Mouse (Mus musculus): ENCODE measurements around the gene Prr12.
"Not testable (repeated sequence)": the region's sequence is repeated elsewhere in the genome, so short reads cannot be mapped to it uniquely, and the experiment has no call there.

The Prr12 gene

DNA sequence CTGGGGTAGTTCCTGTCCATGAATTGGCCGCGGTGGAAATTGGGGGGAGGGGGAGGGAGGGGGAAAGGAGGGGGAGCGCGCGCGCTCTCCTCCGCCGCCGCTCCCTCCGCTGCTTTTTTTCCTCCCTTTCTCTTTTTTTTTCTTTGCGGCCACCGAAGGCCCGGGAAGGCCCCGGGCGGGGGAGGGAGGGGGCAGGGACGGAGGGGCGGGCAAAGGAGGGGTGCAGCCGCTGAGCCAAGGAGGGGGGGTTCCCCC, at the start of gene Prr12:
Gene Prr12 (minus strand): TSS at position 20 of the 255 bp plus-strand sequence.
- no peak for DNase-seq (ENCODE audit: low spot score in 2 of 2)

DNA sequence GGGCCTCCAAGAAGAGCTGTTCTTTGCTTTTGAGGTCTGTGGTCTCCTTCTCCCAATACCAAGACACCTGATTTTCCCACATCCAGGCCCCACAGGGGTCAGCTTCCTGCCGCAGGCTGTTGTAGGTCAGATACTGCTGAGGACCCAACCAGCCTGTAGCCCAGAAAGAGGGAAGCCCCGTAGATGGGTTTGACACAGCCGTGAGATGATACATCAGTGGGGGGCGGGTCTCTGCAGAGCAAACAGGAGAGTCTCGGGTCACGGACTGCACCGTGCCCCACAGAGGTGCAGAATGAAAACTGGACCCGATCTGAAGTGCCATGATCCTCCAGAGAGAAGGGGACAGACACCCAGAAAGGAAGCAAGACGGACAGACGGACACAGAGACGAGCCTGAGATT, 49.8 kb upstream of the Prr12 start:
- DNase-seq (ENCODE audit: low spot score in 2 of 2): no peak

DNA sequence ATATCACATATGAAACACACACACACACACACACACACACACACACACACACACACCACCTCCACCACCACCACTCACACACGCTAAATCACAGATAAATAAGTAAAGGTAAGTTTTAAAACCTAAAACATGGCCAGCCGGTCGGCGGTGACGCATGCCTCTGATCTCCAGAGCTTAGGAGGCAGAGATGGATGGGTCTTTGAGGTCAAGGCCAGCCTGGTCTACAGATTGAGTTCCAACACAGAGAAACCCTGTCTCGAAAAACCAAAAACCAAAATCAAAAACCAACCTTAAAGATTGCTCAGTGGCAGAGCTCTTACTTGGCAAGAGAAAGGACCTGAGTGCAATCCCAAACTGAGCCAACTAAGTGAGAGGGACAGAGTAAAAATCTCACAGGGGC, 47.4 kb upstream of the Prr12 start:
- DNase-seq (ENCODE audit: low spot score in 2 of 2): no peak

DNA sequence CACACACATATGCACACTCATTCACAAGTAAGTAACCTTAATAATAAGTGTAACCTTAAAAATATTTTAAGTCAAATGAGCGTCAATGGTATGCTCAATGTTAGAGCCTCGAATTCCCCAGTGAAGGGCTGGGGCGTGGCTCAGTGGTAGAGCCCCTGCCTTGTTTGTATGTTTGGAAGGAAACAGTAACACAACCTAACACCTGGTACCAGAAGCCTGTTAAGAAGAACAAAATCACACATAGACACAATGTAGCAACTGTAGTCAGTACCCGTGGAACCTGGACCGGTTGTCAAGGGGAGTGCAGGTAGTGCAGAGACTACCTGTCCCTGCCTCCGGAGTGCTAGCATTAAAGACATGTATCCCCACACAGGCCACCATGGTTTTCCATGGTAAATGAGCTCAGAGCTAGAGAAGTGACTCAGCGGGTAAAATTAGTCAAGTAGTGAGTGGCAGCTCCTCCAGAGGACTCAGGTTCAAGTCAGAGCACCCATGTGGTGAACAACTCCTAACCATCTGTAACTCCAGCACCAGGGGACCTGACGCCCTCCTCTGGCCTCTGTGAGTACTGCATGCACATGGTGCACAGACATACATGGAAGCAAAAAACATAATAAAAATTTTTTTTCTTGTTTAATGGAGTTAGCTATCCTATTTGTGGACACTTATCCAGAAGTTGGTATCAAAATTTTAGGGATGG, 46.0 kb upstream of the Prr12 start:
- no peak for DNase-seq (ENCODE audit: low spot score in 2 of 2)

DNA sequence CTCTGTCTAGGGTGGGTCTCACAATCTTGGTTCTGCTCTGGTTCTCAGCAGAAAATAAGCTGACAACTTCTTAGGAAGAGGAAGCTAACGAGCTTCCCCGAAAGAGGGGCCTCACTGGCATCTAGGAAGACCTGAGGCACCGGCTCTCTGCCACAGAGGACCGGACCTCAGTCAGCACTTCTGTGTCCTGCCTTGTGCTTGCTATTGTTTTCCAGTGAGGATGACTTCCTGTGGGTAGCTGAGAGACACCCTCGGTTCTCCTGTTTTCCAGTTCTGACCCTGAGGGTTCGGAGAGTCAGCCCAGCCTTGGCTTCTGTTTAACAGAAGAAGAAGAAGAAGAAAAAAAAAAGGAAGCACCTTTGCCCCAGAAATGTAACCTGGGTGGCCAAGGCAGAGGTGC, 44.8 kb upstream of the Prr12 start:
- no peak for DNase-seq (ENCODE audit: low spot score in 2 of 2)

DNA sequence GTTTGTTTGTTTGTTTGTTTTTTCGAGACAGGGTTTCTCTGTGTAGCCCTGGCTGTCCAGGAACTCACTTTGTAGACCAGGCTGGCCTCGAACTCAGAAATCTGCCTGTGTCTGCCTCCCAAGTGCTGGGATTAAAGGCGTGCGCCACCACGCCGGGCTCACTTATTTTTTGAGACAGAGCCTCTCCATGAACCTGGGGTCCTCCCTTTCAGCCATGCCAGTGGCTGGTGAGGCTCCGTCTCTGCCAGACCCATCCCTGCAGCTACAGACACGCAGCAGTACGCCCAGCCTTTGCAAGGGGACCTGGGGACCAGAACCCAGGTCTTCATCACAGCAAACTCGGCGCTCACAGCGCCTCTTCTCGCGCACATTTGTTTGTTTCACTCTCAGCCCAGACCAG, 43.3 kb upstream of the Prr12 start:
- not testable (repeated sequence) for DNase-seq (ENCODE audit: low spot score in 2 of 2)

DNA sequence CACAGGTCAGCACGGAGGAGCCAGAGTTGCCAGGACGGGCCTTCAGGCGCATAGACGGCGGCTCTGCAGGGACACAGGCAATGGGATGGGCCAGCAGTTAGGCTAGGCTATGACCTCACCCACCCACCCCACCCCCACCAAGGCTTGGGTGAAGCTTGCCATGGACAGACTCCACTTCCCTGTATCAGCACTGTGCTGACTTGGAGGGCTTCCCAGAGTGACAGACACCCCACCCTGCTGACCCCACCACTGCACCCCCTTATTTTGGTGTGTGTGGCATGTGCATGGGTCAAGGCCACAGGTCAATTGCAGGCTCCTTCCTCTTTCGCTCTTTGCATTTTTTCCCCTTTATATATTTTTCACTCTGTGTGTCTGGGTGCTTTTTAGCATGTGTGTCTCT, 42.7 kb upstream of the Prr12 start:
- DNase-seq (ENCODE audit: low spot score in 2 of 2): no peak

DNA sequence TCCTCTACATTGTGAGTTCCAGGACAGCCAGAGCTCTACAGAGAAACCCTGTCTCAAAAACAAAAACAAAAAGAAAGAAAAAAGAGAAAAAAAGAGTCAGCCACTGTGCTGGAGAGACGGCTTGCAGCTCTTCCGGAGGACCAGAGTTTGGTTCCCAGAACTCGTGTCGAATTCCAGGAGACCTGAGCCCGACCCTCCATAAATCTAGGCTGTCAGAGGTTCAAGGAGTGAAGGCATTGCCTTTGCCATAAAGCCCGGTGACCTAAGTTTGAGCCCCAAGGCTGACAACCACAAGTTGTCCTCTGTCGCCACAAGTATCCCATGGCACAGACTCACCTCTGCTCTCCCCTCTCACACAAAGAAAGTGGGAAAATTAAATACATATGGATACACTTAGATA, 41.4 kb upstream of the Prr12 start:
- no peak for DNase-seq (ENCODE audit: low spot score in 2 of 2)

DNA sequence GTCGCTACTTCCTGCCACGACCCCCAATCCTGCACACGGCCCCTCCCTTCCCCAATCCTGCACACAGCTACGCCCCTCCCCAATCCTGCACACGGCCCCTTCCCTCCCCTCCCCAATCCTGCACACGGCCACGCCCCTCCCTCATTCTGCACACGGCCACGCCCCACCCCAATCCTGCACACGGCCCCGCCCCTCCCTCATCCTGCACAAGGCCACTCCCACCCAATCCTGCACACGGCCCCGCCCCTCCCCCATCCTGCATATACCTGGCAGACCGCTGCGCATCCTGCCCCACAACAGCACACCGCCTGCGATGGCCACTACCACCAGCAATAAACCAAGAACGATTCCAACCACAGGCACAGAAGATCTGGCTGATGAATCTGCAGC, 40.8 kb upstream of the Prr12 start:
- no peak for DNase-seq (ENCODE audit: low spot score in 2 of 2)

DNA sequence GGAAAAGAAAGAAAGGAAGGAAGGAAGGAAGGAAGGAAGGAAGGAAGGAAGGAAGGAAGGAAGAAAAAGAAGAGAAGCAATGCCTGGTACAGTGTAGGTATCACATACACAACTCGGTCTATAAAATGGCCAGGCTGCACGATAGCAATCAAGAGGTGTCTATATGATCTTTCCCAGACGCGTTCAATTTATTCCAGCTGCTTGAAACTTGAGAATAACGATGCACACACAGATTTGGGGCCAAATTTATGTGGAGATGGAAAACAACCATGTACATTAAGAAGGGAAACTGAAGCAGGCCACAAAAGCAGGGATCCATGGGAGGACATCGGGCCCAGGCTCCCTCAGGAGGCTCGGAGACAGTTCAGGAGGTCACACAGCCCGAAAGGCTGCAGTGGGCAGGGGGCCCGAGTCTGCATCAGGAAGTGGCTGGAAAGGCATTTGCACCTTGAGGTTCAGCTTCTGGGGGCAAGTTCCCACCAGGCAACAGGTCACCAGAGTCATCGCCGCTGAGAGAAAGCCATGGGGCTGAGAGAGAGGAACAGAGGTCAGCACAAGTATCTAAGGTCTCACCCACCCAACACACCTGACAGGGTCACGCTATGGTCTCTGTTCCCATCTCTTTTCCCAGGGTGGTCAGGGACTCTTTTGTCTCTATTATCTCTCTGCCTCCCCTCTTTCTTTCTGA, 40.3 kb upstream of the Prr12 start:
- no peak for DNase-seq (ENCODE audit: low spot score in 2 of 2)

DNA sequence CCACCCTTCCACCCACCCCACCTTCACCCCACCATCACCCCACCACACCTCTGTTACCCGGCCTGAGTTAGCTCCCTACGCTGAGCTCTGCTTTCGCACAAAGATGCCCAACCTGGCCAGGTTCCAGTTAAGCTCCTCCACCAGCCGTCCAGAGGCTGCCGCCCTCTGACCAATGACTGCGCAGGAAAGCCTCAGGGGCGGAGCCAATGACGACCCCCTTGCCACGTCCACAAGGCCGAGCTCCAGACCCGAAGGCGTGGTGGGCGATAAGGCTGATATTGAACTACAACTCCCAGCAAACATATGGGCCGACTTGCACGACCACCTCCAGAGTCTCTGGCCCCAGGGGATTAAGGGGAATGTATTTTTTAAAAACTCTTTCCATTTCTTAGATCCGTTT, 39.4 kb upstream of the Prr12 start, which contains the start of gene Rcn3:
Gene Rcn3 (minus strand): TSS at position 174 of the 400 bp plus-strand sequence.
- DNase-seq (ENCODE audit: low spot score in 2 of 2): no peak

DNA sequence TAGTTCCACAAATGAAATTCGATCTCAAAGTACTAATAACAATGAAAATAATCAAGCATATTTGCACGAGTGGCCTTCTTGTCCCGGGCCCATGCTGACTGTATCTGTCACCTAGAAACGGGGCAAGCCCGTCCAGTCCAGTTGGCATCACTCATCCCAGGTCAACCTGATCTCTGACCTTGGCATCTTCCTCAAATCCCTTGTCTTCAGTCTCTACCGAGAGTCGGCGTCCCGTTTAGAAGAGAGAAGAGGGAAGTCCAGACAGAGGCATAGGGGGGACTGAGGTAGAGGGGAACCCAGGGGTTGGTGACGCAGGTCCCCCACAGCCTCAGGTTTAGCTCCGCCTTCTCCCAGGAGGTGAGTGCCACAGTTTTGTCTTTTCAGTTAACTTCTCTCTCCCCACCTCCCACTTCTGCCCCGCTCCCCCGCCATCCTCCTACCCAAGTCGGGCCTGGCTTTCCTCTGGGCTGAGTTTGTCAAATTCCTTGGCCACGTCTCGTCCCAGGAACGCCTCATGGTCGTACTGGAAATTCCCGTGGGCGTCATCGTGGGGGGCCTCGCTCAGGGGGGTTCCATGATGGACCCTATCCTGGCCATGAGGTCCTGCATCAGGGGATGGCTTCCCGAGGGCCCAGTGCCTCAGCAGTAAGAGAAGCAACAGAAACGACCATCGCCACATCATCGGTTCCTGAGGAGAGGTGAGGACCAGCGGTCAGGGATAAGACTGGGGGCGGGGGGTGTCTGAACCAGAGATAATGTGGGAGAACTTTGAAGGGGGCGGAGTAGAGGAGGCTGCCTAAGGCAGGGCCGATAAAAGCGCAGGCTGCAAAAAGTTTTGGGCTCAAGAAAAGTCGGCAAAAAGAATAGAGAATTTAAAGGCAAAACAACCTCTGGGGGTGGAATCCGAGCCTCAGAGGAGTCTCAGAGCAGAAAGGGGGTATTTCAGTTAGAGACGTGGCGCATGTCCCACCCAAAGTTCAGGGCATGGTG, 38.6 kb upstream of the Prr12 start:
- DNase-seq (ENCODE audit: low spot score in 2 of 2): no peak

DNA sequence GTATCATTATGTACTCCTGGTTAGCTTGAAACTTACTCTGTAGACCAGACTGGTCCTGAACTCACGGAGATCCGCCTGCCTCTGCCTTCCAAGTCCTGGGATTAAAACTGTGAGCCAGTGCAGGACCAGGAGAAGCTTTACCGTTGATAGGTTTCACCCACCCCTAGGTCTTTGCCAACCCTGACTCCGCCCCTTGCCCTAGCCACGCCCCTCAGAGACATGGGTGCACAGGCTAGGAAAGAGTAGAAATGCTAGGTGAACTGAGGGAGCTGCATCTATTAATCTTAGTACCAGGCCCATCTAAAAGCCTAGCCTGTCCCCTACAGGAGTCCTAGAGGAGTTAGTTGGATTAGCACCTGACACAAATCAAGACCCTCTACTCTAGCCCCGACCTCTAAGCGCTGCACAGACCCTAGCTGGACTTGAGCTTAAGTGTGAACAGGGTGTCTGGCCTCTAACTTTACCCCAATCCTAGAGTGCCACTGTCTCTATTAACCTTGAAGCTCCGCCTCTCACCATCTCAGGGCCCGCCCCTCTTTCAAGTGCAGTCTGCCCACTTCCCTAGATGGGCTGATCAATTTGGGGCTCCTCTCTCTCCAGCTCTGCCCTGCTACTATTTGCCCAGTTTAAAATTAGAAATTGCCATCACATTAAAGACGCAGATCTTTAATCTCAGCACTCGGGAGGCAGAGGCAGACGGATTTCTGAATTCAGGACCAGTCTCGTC, 37.7 kb upstream of the Prr12 start:
- no peak for DNase-seq (ENCODE audit: low spot score in 2 of 2)

DNA sequence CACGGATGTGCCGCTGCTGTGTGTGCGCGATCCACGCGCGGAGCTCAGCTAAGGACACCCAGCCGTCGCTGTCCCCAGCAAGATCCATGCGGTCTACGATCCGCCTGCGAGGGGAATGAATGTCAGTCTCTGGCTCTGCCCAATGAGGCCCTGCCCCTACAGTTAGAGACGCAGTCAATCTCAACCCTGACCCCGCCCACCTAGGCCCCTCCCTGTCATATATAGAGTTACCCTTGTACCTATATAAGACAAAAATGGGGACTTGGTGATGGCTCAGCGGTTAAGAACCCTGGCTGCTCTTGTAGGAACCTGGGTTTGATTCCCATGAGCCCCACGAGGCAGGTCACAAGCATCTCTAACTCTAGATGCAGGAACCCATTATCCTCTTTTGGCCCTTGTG, 35.9 kb upstream of the Prr12 start:
- no peak for DNase-seq (ENCODE audit: low spot score in 2 of 2)

DNA sequence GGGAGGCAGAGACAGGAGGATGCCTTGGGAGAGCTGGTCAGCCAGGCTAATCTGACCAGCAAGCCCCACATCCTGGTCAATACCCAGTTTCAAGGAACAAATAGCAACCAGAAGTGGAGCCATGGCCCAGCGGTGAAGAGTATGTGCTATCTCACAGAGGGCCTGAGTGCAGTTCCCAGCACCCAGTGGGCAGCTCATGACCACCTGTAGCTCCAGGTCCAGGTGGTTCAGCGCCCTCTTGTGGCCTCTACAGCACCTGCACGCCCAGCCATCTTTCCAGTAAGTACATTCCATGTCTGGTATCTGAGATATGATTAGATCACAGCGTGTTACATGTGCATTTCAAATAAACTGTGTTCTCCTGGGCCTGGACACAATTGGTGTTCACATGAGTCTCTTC, 33.4 kb upstream of the Prr12 start:
- DNase-seq (ENCODE audit: low spot score in 2 of 2): no peak

DNA sequence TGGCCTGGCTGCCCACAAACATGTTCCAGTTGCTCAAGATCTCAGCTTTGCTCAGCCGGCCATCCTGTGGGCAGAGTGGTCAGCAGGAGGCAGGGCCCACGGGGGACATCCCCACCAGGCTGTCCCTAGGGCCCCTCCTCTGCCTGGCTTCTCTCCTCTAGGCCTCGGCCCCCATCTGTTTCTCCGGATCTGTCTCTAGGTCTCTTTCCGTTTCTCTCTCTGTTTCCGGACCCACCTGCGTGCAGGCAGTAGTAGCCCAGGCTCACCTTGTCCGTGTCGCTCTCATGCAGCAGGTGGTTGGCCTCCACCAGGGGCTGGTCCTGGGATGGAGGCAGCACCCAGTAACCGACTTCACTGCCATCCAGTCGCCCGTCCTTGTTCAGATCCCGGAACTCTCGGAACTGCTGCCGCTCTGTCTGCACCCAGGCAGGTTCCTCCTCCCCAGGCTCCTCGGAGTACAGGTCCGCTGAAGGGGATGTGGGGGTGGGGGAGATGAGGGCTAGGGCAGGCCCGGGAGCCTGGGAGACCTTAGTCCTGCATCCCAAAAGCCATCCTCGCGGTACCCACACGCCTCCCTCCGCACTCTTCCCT, 30.7 kb upstream of the Prr12 start:
- DNase-seq (ENCODE audit: low spot score in 2 of 2): no peak

DNA sequence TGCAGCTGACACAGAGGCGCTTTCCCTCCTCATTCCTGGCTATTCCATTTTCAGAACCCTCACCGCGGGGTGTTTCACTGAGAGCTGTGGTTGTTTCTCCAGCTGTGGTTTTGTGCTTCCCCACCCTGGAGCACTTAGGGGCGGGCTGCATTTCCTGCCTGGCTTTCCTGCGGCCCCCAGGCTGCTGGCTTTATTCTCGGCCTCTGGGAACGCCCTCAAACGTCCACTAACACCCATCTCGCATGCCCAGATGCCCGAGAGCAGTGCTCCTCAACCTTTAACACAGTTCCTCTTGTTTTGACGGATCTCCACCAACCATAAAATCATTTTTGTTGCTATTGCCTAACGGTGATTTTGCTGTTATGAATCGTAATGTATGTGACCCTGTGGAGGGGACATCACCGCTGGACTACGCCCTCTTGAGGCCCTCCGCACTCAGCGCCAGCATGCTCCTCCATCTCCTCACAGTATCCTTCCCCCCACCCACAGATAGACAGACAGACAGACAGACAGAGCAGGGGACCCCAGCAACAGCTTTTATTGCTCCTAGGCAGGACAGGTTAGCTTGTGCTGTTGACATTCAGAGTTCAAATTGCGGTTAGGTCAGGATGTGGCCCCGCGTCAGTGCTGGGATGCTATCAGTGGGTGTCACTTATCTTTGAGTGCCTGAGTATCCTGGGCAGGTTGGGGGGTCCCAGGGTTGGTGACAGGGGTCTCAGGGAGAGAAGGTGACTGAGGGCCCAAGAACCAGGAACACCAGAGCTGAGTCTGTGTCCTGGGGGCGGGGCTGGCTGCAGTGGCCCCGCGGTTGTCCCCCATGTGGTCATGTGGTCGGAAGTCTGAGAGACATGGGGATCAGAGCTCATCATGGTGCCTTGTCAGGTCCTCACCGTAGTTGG, 30.0 kb upstream of the Prr12 start:
- DNase-seq (ENCODE audit: low spot score in 2 of 2): peak; percentile 81 to 88

DNA sequence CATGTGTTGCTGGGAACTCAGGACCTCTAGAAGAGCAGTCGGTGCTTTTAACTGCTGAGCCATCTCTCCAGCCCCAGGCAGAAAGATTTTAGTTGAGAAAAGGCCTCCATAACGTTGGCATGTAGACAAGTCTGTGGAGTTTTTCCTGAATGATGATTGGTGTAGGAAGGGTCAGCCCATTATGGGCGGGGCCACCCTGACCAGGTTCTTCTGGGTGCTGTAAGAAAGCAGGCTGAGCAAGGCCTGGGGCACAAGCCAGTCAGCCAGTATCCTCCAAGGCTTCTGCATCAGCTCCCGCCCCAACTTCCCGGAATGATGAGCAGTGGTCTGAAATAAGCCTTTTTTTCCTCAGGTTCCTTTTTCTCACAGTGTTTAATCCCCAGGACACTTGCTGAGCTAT, 28.3 kb upstream of the Prr12 start:
- DNase-seq (ENCODE audit: low spot score in 2 of 2): no peak

DNA sequence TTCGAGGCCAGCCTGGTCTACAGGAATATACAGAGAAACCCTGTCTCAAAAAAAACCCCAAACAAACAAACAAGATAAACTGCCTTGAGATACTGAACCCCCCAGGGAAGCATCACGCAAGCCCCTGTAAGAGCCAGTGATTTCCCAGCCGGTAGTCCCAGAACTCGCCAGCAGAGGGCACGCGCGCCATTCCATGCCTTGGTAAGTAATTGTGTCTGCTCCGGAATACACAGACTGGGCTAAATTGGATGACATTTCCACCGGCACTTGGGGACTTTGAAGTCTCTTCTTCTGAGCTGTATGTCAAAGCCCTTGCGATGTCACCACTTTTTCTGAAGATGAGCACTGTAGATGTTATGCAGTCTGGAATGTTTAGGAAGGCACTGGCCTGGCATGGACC, 27.2 kb upstream of the Prr12 start:
- DNase-seq (ENCODE audit: low spot score in 2 of 2): peak; percentile 83 to 89

DNA sequence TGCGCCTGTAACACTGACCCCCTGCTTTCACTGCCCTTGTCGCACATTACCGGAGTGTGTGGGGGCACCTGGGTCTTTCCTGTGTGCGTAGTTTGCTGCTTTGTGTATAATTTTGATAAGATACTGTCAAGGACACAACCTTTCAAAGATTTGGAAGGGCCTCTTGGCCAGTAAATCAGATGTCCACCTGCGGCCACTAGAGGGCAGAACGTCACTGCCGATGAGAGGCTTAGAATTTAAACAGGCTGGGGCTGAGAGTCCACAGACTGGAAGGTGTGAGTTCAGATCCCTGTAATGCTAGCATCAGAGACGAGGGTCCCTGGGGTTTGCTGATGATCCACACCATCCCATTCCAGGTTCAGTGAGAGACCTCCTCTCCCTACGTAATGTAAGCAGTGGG, 25.8 kb upstream of the Prr12 start:
- DNase-seq (ENCODE audit: low spot score in 2 of 2): peak; percentile 69 to 79

DNA sequence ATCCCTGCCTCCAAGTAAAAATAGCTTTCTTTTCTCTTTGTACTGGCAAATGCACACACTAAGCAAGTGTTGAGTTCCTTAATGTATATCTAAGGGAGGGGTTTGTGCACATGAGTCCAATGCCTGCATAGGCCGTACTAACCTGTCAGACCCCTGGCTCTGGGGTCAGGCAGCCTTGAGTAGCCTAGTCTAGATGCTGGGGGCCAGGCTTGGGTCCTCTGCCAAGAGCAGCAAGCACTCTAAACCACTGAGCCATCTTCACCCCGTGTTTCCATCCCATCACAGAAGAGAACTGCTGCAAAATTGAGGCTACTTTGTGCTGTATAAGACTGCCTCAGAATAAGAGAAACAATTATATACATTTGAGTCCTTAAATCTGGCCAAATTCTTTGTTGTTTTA, 25.1 kb upstream of the Prr12 start:
- DNase-seq (ENCODE audit: low spot score in 2 of 2): no peak
